Mouse (Mus musculus) myocyte (in vitro differentiated cells): ENCODE results near the gene Morn1.

Experiments used
- CEBPB ChIP-seq: IDR thresholded peaks from 2 replicates; pipeline ENCODE4 v1.6.1; 2011; ENCODE audit warnings: mild to moderate bottlenecking, moderate library complexity; ENCODE audit not compliant: poor library complexity, insufficient read depth, severe bottlenecking
- POLR2A ChIP-seq: IDR thresholded peaks from one replicate; pipeline ENCODE4 v1.6.1; 2011; ENCODE audit warnings: low read depth, mild to moderate bottlenecking, control low read depth, moderate library complexity; ENCODE audit not compliant: insufficient read length
- POLR2AphosphoS2 ChIP-seq: IDR thresholded peaks from one replicate; pipeline ENCODE4 v1.6.1; 2011; ENCODE audit warnings: low read depth, control low read depth; ENCODE audit not compliant: insufficient read length
- TCF12 ChIP-seq: IDR thresholded peaks from one replicate; pipeline ENCODE4 v1.6.1; 2011; ENCODE audit warnings: mild to moderate bottlenecking, control low read depth; ENCODE audit not compliant: poor library complexity, insufficient read depth, severe bottlenecking
- USF1 ChIP-seq: IDR thresholded peaks from one replicate; pipeline ENCODE4 v1.6.1; 2011; ENCODE audit warnings: low read depth, mild to moderate bottlenecking, control low read depth, moderate library complexity

DNA sequence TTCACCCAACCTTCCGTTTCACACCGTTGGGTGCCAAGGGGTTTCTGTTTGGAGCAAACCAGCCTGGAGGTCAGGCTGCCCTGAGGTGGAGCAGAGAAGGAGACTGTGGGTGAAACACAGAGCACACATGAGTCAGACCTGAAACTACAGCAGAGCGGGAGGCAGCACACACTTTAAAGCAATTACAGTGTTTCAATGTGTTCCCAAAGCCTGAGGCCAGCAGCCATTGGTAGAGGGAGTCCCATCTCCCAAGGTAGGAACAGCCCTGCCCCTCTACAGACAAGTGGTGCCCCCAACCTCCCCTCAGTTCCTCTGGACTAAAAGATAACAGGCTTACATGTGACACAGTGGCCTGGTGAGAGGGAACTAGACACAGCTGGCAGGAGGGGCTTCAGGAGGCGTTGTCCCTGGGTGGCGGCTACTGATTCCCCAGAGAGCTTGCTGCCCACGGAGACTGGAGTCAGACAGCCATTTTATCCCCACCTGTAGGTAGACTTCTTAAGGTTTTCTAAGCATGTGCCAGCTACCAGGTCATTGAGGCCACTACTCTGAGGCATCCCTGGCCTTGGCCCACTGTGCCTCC, 31.1 kb downstream of the Morn1 start:
- TF ChIP-seq POLR2A = no peak
- no peak for TF ChIP-seq CEBPB
- TF ChIP-seq POLR2AphosphoS2 = no peak
- no peak for TF ChIP-seq USF1
- TF ChIP-seq TCF12 = no peak
